Mouse (Mus musculus): Measurements from ENCODE around the gene Timd2.
"Not testable (repeated sequence)": the region's sequence is repeated elsewhere in the genome, so short reads cannot be mapped to it uniquely, and the experiment has no call there.

The Timd2 gene

DNA sequence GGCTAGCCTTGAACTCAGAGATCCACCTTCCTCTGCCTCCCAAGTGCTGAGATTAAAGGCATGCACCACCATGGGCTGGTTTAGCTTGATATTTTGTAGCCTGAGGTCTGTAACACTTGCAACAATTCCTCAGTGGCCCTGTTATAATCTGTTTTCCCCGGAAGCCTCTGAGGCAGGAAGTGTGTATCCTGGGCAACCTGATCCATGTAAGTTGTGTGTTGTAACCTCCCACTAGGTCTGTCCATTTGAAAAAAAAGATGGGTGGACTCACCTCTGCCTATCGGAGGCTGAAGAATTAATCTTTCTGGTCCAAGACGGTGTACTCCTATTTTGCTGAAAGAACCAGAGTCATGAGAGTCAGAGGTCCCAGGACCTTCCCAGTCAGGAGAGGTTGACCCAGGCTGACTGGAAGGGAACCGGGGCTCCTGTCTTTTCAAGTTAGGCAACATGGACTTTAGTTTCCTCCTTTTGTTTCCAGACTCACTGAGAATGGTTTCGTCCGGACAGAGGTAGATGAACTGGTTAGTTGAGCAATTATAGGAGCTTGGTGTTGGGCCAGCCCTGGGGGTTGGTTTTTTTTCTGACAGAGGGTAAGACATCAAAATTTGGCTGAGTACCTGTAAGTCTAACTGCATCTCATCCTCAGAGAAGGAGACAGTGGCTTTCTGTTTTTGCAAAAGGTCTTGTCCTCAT lies at the start of gene Timd2:
Gene Timd2 (minus strand): TSS at position 398 of the 693 bp plus-strand sequence.
- in situ Hi-C loops (cut with MboI, MseI), result no loop called here

DNA sequence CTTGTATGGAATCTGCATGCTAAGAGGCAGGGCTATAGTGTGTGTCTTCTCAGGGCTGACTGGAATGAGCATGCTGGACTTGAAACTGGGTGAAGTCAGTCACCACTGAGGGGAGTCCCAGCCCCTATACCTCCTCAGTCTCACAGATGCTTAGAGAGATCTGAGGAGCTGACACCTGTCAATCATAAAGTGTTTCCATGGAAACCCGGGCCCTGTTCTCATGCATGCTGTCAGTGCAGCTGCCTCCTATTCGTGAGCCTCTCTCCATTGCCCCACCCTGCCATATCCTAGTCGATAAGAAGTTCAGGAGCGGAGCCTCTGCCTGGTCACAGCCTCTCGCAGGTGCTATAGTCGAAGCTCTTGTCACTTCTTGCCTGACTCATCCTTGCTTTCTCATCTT lies 48.9 kb upstream of the Timd2 start:
- in situ Hi-C loops (cut with MboI, MseI), result not testable (repeated sequence)

DNA sequence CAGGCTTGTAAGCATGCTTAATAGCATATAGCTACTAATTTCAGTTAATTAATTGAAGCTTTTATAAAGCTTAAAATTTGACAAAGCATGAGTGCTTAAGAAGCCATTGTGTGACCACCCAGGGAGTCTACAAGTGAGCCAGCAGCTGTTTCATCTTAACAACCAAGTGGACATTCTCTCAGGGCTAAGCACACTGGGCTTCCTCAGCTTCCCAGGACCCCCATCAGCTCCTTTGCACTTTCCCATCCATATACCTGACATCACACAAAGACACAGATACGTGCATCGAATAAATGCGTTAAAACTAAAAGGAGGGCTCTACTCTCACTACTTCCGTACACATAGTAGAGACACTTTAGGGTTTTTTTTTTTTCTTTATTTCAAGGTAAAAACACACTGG lies 47.8 kb upstream of the Timd2 start:
- in situ Hi-C loops (cut with MboI, MseI), result no loop called here

DNA sequence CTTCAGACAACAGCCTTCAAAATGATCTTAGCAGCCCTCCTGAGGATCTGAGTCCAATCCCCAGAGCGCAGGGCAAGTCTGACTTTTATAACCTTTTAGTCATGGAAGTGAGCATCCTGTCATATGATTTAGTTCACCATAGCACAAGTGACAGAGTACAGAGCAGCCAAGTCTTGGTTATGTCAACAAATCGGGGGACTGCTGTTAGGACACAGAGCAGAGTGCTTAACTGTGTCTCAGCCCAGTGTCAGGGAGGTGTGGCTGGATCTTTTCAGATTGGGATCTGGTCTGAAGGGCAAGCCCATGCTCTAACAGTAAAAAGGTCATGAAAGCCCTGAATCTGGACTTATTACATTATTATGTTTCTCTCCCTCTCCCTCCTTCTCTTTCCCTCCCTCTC lies 46.8 kb upstream of the Timd2 start:
- in situ Hi-C loops (cut with MboI, MseI), result no loop called here

DNA sequence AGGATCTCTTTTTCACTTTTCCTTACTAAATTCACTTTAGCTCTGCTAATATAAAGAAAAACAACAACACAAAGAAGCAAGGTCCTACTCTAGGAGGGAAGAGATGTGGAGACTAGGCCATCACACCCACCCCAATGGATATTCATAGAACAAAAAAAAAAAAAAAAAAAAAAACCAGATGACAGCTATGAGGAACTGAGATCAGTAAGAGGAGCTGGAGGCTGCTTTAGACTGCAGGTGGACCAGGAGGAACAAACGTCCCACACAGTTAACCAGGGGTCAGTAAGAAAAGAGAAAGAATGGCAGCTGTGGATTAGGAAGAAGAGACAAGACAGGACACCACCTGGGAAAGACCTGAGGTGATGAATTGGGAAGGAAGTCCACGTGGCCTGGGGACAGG lies 41.1 kb upstream of the Timd2 start:
- in situ Hi-C loops (cut with MboI, MseI), result loop anchor here in 1 of 2 experiments (25.0 kb wide), 1 partner anchor 211 kb away; no protein-coding TSS in a partner anchor

DNA sequence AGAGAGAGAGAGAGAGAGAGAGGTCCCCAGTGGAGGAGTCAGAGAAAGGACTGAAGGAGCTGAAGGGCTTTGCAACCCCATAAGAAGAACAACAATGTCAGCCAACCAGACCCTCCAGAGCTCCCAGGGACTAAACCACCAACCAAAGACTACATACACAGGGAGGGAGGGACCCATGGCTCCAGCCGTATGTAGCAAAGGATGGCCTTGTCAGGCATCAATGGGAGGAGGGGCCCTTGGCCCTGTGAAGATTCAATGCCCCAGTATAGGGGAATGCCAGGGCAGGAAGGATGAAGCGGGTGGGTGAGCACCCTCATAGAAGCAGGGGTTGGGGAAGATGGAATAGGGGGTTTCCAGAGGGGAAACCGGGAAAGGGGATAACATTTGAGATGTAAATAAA lies 34.9 kb upstream of the Timd2 start:
- in situ Hi-C loops (cut with MboI, MseI), result loop anchor here in 1 of 2 experiments (25.0 kb wide), 1 partner anchor 204 kb away; no protein-coding TSS in a partner anchor

DNA sequence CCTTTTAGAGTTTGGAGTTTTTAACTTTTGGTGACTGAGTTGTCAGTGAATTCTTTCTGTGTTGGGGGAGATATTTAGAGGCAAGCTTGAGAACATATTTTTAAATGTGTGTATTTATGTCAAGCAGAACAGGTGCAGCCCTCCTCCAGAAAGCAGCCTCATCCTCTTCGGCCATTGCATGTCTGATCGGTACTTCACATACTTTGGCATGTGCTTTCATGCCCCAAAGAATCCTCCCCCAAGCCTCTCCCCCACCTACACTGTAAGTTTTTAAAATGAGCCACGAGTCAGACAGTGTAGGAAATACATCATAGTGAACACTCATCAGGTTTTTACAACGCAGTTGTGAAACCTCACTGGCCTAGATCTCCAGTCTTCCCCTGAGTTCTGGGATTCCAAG lies 34.0 kb upstream of the Timd2 start:
- in situ Hi-C loops (cut with MboI, MseI), result loop anchor here in 1 of 2 experiments (25.0 kb wide), 1 partner anchor 204 kb away; no protein-coding TSS in a partner anchor

DNA sequence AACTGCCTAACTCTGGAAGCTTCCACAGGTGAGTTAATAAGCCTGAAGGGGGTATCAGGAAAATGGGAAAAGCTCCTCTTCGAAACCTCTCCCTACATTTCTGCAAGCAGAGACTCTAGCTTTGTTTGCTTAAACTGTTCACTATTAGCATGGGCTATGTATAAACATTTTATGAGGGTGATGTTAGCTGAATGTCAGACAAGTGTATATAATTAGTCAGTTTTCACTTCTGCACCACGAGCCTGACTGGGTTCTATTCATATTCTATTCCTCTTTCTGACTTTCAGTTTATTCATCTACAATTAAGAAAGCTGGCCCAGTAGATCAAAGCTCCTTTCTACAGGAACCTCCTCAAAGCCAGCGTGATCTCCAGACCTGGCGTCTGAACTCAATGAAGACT lies 32.6 kb upstream of the Timd2 start:
- in situ Hi-C loops (cut with MboI, MseI), result loop anchor here in 1 of 2 experiments (10.0 to 25.0 kb wide), 2 partner anchors 75 to 202 kb away; no protein-coding TSS in a partner anchor

DNA sequence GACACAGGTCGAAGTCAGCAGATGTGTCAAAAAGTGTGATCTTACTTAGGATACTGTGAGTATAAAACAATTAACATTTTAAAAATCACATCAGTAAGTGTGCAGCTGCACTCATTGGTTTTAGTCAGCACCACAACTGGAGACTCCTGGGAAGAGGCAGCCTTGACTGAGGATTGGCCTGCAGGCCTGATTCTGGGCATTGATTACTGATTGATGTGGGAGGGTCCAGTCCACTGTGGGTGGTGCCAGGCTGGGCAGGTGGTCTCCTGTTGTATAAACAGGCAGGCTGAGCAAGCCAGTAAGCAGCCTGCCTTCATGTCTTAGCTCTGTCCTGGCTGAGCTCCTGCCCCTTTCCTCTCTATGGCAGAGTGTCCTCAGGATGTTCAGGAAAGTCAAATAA lies 28.2 kb upstream of the Timd2 start, which contains the start of gene Havcr1:
Gene Havcr1 (plus strand): TSS at position 5 of the 400 bp plus-strand sequence.
- in situ Hi-C loops (cut with MboI, MseI), result loop anchor here in 1 of 2 experiments (10.0 to 25.0 kb wide), 2 partner anchors 70 to 198 kb away; no protein-coding TSS in a partner anchor

DNA sequence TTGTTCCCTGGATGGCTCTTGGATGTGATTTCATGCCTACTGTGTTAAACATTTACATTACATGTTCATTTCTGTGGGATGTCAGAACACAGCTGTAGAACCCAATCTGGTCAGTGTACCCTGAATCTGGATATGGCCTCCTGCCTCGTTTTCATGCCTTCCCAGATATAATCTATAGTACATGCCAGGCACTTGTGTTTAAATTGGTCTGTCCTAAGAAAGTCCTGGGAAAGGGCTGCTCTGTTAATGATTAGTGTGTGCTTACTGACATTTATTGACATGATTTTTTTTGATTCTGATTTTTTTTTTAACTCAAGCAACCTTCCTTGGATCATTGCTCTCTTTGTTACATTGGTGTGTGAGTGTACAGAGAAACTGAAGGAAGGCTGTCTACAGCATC lies 27.8 kb upstream of the Timd2 start:
- in situ Hi-C loops (cut with MboI, MseI), result loop anchor here (5.0 to 25.0 kb wide), 3 partner anchors 47 to 197 kb away; no protein-coding TSS in a partner anchor

DNA sequence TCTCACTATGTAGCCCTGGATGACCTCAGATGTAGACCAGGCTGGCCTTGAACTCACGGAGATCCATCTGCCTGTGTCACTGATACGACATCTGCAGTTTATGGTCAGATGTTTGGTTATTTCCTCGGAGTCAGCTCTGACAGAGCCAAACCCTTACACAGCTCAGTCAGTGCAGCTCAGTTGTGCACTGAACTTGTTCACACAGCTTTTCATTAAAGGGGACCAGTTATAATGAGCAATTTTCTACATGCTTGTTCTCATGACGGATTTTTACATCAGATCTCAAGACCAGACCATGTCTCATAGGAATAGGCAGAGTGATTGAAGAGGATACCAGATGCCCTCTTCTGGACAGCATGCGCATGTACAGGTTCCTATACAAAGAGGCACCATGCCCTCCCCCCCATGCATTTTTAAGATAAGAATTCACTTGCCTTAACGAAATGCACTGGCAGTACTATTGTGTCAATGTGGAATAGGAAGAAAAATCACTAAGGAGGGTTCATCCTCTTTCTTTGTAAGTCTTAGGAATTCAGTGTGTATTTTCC lies 26.5 kb upstream of the Timd2 start:
- in situ Hi-C loops (cut with MboI, MseI), result loop anchor here (5.0 to 25.0 kb wide), 3 partner anchors 46 to 196 kb away; no protein-coding TSS in a partner anchor

DNA sequence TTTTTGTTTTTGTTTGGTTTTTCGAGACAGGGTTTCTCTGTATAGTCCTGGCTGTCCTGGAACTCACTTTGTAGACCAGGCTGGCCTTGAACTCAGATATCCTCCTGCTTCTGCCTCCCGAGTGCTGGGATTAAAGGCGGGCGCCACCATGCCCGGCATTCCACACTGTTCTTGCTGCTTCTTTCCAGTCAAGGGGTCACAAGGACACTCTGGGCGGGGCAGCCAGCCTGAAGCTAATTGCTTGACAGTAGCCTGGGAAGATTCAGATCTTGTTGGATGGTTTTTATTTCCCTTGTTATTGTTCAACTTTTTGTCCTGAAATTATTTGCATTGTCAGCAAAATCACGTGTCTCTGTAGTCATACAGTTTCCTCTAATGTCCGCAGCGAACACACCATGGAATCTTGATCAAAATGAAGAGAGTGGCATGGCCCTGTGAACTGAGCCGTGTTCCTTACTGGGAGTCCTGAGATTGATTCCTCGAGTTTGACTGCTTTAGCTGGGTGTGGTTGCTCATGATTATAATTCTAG lies 24.7 kb upstream of the Timd2 start:
- in situ Hi-C loops (cut with MboI, MseI), result loop anchor here (5.0 to 25.0 kb wide), 3 partner anchors 44 to 194 kb away; no protein-coding TSS in a partner anchor

DNA sequence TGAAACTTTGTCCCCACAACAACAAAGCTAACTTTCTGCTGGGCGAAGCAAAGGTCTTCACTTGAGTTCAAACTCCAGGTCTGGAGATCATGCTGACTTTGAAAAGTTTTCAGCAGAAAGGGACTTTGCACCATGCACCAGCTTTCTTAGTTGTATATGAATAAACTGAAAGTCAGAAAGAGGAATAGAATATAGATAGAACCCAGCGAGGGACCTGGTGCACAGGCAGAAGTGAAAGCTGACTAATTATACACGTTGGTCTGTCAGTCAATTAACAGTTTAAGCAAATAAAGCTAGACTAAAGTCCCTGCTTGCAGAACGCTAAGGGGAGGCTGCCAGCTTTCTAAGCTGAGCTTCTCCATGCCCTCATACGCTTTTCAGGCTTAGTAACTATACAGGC lies 8.0 kb downstream of the Timd2 start:
- in situ Hi-C loops (cut with MboI, MseI), result no loop called here

DNA sequence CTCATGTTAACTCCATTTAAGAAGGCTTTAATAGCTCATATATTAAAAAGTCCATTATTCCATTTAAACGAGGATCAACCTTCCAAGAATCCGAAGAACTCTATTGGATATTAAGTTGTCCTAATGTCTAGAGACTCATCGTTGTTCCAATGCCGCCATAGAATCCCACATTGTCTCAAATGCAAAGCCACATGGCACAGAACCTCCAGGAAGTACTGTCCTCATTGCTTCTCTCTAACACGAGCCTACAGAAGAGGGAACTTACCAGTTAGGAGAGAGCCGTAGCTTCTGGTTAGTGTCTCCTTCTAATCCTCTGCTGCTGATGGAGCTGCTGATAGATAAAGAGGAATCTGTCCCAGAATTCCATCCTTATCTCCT lies 8.6 kb downstream of the Timd2 start:
- in situ Hi-C loops (cut with MboI, MseI), result no loop called here

DNA sequence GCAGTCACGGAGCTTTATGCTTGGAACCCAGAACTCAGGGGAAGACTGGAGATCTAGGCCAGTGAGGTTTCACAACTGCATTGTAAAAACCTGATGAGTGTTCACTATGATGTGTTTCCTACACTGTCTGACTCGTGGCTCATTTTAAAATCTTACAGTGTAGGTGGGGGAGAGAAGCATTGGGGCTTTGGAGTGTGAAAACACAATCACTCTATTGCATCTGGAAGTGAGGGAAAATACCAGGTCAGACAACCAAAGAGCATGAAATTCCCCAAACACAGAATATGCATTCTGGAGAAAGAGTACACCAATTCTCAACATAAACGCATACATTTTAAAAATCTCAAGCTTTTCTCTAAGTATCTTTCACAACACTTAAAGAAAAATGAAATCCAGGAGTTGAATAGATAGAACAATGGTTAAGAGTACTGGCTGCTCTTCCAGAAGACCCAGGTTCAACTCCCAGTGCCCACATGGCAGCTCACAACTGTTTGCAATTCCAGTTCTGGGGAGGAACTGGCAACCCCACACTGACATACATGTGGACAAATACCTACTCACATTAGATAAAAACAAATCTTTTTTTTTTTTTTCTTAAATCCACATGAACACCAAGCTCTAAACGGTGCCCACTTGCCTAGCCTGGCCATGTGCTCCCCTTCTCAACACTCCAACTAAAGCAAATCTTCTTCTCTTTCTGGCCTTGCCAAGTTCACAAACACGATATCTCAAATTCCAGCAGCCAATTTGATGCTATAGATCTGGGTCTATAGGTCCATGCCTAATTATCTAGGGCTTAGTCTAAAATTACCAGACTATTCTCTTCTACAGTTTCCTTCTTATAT lies 9.2 kb downstream of the Timd2 start:
- in situ Hi-C loops (cut with MboI, MseI), result no loop called here

DNA sequence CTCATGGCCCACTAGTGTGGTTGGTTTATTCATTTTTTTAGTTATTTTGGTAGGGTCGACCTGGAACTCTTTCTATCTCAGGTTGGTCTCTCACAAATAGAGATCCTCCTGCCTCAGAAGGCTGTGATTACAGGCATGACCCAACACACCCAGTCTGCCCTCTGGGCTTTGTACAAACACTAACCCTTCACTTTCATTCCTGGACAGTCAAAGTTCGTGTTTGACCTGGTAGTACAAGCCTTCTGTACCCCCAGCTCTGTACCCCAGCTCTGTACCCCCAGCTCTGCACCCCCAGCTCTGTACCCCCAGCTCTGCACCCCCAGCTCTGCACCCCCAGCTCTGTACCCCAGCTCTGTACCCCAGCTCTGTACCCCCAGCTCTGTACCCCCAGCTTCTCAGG lies 11.0 kb downstream of the Timd2 start:
- in situ Hi-C loops (cut with MboI, MseI), result not testable (repeated sequence)

DNA sequence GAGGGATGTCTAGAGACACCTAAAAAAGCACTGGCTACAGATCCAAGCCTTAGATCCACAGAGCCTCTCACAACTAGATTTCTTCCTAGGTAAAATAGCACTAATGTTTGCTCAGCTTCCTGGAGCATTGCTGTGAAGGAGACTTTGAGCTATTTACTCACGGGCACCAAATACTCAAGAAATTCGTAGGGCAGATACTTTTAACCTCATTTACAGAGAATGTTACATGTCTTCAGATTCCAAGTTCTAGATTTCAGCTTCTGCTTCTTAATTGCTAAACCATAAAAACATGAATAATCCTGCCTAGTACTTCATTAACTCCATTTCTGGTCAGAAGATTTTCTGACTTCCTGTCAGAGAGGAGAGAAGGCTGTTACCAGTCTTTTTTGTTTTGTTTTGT lies 16.7 kb downstream of the Timd2 start:
- in situ Hi-C loops (cut with MboI, MseI), result no loop called here

DNA sequence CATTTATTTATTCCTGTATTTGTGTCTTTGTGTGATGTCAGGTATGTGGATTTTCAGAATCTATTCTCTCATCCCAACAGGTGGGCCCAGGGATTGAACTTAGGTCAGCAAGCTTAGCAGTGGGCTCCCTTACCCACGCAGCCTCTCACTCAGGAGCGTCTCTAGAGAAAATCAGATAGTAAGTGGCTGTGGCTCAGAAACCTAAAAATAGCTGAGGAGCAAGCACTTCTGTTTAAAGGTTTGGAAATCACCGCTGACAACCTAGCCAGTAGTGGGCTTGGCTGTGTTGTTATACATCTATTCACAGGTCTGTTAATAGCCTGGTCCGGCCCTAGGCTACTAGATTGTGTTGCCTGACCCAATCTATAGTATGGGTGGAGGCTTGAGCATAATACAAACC lies 23.1 kb downstream of the Timd2 start:
- in situ Hi-C loops (cut with MboI, MseI), result no loop called here

DNA sequence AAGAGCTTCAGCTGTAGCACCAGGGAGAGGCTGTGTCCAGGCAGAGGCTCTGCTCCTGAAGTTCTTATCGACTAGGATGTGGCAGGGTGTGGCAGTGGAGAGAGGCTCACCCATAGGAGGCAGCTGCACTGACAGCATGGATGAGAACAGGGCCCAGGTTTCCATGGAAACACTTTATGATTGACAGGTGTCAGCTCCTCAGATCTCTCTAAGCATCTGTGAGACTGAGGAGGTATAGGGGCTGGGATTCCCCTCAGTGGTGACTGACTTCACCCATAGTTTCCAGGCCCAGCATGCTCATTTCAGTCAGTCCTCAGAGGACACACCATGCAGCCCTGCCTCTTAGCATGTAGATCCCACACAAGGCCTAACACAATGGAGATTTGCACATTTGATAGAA lies 24.0 kb downstream of the Timd2 start:
- in situ Hi-C loops (cut with MboI, MseI), result no loop called here

DNA sequence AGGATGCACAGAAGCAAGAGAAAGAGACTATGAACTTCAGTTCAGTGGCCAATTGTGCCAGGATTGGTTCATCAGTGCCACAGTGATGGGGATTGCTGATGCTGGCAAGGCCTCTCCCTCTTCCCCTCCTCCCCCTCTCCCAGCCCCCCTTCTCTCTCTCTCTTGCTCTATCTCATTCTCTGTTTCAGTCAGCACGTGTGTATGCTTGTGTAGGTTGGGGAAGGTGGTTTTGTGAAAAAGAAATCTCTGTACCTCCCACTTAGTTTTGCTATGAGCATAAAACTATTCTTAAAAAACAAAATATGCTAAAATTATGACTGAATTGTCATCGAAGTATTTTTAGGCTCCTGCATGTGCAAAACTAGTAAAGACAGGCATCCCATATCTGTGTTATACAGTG lies 38.9 kb downstream of the Timd2 start:
- in situ Hi-C loops (cut with MboI, MseI), result loop anchor here in 1 of 2 experiments (5.0 to 10.0 kb wide), 3 partner anchors 34 to 326 kb away; partner anchors contain the start of gene Havcr1

DNA sequence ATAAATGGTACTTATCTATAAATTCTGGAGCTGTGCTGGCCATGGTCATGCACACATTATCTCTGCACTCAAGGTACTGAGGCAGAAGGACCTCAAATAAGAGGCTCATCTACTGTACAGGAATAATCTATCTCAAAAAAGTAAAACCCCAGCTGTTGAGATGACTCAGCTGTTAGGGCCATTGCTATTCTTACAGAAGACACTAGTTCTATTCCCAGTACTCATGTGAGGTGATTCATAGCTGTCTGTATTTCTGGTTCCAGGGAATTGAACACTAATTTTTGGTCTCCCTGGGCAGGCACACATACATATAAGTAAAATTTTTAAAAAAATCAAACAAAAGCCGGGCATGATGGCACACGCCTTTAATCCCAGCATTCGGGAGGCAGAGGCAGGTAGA lies 39.8 kb downstream of the Timd2 start:
- in situ Hi-C loops (cut with MboI, MseI), result loop anchor here in 1 of 2 experiments (5.0 to 10.0 kb wide), 3 partner anchors 35 to 325 kb away; partner anchors contain the start of gene Havcr1

Data from T-helper 17 cell (primary cell).